Mouse (Mus musculus) lung, postnatal 10 days (tissue): ENCODE results near the gene Kiz.

ENCODE experiments used
- DNase-seq: peaks from one replicate; pipeline ENCODE4 v3.0.0; 2021

The Kiz gene

GRCm38 (mm10) chr2:146871300-146872269 lies 15.9 kb downstream of the Kiz start:
- no peak for DNase-seq

GRCm38 (mm10) chr2:146872697-146873096 lies 17.0 kb downstream of the Kiz start:
- peak; percentile 16 for DNase-seq

- no peak for DNase-seq
These were observed 18.3 kb downstream of the Kiz start for GRCm38 (mm10) chr2:146873881-146874441.

GRCm38 (mm10) chr2:146877423-146878098 lies 21.9 kb downstream of the Kiz start:
- no peak for DNase-seq

- no peak for DNase-seq
These were observed 26.0 kb downstream of the Kiz start for GRCm38 (mm10) chr2:146881623-146882022.

GRCm38 (mm10) chr2:146884291-146884855 lies 28.7 kb downstream of the Kiz start:
- DNase-seq = no peak

- DNase-seq = no peak
These were observed 33.2 kb downstream of the Kiz start for GRCm38 (mm10) chr2:146888786-146889414.

GRCm38 (mm10) chr2:146898977-146899376 lies 43.3 kb downstream of the Kiz start:
- peak; percentile 30 for DNase-seq

GRCm38 (mm10) chr2:146916085-146916484 lies 60.4 kb downstream of the Kiz start:
- no peak for DNase-seq

- no peak for DNase-seq
These were observed 62.1 kb downstream of the Kiz start for GRCm38 (mm10) chr2:146917770-146918169.

- DNase-seq = no peak
These were observed 64.9 kb downstream of the Kiz start for GRCm38 (mm10) chr2:146920375-146921160.

GRCm38 (mm10) chr2:146925296-146925695 lies 69.6 kb downstream of the Kiz start:
- no peak for DNase-seq

- DNase-seq = no peak
These were observed 70.2 kb downstream of the Kiz start for GRCm38 (mm10) chr2:146925846-146926245.

- DNase-seq = no peak
These were observed 92.6 kb downstream of the Kiz start for GRCm38 (mm10) chr2:146948223-146948776.

GRCm38 (mm10) chr2:146956366-146956765 lies 100.7 kb downstream of the Kiz start:
- no peak for DNase-seq

- DNase-seq = no peak
These were observed 102.8 kb downstream of the Kiz start for GRCm38 (mm10) chr2:146958398-146958911.

- peak; percentile 90 for DNase-seq
These were observed 103.5 kb downstream of the Kiz start for GRCm38 (mm10) chr2:146958951-146959821.

GRCm38 (mm10) chr2:146975024-146975423 lies 119.4 kb downstream of the Kiz start:
- no peak for DNase-seq

GRCm38 (mm10) chr2:146975453-146976028 lies 119.9 kb downstream of the Kiz start:
- DNase-seq = no peak

GRCm38 (mm10) chr2:146982786-146983185 lies 127.1 kb downstream of the Kiz start:
- no peak for DNase-seq
